Mouse (Mus musculus) liver, adult 2 months (tissue): ENCODE measurements around the gene Ldhd.

Source experiments
- CTCF ChIP-seq: fragments of 200-500 bp; IDR thresholded peaks from 2 replicates; pipeline ENCODE4 v1.5.1; 2011; ENCODE audit warnings: low read depth, low read length, control low read depth
- POLR2A ChIP-seq: fragments of 200-500 bp; IDR thresholded peaks from 2 replicates; pipeline ENCODE4 v1.6.1; 2011; ENCODE audit warnings: low read length, control low read depth; ENCODE audit not compliant: insufficient read depth; ENCODE audit errors: extremely low read depth

GRCm38 (mm10) chr8:111645715-111646114 lies 15.5 kb upstream of the Ldhd start:
- no peak for TF ChIP-seq POLR2A
- TF ChIP-seq CTCF, result no peak
